Mouse (Mus musculus) heart, adult 11 months (tissue): ENCODE data around the gene Gm10717.
"Not testable (repeated sequence)": the region's sequence is repeated elsewhere in the genome, so short reads cannot be mapped to it uniquely, and the experiment has no call there.

Source experiments
- DNase-seq: peaks from one replicate; pipeline ENCODE4 v3.0.0; 2022

The Gm10717 gene

GRCm38 (mm10) chr9:3024912-3025467, at the start of gene Gm10717:
Gene Gm10717 (plus strand): TSS chr9:3025417.
- DNase-seq = peak; percentile 80

GRCm38 (mm10) chr9:3000445-3000972, 24.7 kb upstream of the Gm10717 start, which contains the start of gene Gm10722:
Gene Gm10722 (plus strand): TSS chr9:3000922.
- DNase-seq = peak; percentile 91

DNA sequence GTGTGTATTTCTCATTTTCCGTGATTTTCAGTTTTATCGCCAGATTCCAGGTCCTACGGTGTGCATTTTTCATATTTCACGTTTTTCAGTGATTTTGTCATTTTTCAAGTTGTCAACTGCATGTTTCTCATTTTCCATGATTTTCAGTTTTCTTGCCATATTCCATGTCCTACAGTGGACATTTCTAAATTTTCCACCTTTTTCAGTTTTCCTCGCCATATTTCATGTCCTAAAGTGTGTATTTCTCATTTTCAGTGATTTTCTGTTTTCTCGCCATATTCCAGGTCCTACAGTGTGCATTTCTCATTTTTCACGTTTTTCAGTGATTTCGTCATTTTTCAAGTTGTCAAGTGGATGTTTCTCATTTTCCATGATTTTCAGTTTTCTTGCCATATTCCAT, 24.2 kb upstream of the Gm10717 start:
- DNase-seq = peak; percentile 60

DNA sequence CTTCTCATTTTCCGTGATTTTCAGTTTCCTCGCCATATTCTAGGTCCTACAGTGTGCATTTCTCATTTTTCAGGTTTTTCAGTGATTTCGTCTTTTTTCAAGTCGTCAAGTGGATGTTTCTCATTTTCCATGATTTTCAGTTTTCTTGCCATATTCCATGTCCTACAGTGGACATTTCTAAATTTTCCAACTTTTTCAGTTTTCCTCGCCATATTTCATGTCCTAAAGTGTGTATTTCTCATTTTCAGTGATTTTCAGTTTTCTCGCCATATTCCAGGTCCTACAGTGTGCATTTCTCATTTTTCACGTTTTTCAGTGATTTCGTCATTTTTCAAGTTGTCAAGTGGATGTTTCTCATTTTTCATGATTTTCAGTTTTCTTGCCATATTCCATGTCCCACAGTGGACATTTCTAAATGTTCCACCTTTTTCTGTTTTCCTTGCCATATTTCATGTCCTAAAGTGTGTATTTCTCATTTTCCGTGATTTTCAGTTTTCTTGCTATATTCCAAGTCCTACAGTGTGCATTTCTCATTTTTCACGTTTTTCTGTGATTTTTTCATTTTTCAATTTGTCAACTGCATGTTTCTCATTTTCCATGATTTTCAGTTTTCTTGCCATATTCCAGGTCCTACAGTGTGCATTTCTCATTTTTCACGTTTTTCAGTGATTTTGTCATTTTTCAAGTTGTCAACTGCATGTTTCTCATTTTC, 23.1 kb upstream of the Gm10717 start:
- DNase-seq = peak; percentile 98

GRCm38 (mm10) chr9:3002794-3003396, 22.3 kb upstream of the Gm10717 start, which contains the start of gene Gm11168:
Gene Gm11168 (plus strand): TSS chr9:3003346.
- not testable (repeated sequence) for DNase-seq

- DNase-seq = not testable (repeated sequence)
Observed at GRCm38 (mm10) chr9:3006179-3006578, 19.0 kb upstream of the Gm10717 start.

- DNase-seq = peak; percentile 100
Observed at GRCm38 (mm10) chr9:3006636-3007035, 18.6 kb upstream of the Gm10717 start.

GRCm38 (mm10) chr9:3007272-3007671, 17.9 kb upstream of the Gm10717 start:
- not testable (repeated sequence) for DNase-seq

GRCm38 (mm10) chr9:3009331-3009730, 15.9 kb upstream of the Gm10717 start:
- not testable (repeated sequence) for DNase-seq

DNA sequence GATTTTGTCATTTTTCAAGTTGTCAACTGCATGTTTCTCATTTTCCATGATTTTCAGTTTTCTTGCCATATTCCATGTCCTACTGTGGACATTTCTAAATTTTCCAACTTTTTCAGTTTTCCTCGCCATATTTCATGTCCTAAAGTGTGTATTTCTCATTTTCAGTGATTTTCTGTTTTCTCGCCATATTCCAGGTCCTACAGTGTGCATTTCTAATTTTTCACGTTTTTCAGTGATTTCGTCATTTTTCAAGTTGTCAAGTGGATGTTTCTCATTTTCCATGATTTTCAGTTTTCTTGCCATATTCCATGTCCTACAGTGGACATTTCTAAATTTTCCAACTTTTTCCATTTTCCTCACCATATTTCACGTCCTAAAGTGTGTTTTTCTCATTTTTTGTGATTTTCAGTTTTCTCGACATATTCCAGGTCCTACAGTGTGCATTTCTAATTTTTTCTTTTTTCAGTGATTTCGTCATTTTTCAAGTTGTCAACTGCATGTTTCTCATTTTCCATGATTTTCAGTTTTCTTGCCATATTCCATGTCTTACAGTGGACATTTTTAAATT, 13.1 kb upstream of the Gm10717 start:
- DNase-seq = not testable (repeated sequence)

- DNase-seq = not testable (repeated sequence)
Observed at GRCm38 (mm10) chr9:3012733-3013279, 12.4 kb upstream of the Gm10717 start, which contains the start of gene Gm10721. Gene Gm10721 (plus strand): TSS chr9:3013140.

DNA sequence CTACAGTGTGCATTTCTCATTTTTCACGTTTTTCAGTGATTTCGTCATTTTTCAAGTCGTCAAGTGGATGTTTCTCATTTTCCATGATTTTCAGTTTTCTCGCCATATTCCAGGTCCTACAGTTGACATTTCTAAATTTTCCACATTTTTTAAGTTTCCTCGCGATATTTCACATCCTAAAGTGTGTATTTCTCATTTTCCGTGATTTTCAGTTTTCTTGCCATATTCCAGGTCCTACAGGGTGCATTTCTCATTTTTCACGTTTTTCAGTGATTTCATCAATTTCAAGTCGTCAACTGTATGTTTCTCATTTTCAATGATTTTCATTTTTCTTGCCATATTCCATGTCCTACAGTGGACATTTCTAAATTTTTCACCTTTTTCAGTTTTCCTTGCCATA, 9.9 kb upstream of the Gm10717 start, which contains the start of gene Gm10720:
Gene Gm10720 (plus strand): TSS at position 301 of the 400 bp plus-strand sequence.
- DNase-seq = not testable (repeated sequence)

DNA sequence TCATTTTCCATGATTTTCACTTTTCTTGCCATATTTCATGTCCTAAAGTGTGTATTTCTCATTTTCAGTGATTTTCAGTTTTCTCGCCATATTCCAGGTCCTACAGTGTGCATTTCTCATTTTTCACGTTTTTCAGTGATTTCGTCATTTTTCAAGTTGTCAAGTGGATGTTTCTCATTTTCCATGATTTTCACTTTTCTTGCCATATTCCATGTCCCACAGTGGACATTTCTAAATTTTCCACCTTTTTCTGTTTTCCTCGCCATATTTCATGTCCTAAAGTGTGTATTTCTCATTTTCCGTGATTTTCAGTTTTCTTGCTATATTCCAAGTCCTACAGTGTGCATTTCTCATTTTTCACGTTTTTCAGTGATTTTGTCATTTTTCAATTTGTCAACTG, 9.3 kb upstream of the Gm10717 start:
- not testable (repeated sequence) for DNase-seq

GRCm38 (mm10) chr9:3017108-3017507, 8.1 kb upstream of the Gm10717 start, which contains the start of gene Gm10719:
Gene Gm10719 (plus strand): TSS chr9:3017408.
- not testable (repeated sequence) for DNase-seq

DNA sequence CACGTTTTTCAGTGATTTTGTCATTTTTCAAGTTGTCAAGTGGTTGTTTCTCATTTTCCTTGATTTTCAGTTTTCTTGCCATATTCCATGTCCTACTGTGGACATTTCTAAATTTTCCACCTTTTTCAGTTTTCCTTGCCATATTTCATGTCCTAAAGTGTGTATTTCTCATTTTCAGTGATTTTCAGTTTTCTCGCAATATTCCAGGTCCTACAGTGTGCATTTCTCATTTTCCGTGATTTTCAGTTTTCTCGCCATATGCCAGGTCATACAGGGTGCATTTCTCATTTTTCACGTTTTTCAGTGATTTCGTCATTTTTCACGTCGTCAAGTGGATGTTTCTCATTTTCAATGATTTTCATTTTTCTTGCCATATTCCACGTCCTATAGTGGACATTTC, 6.3 kb upstream of the Gm10717 start:
- DNase-seq = not testable (repeated sequence)

GRCm38 (mm10) chr9:3019835-3020727, 5.1 kb upstream of the Gm10717 start:
- DNase-seq = peak; percentile 79

- peak; percentile 94 for DNase-seq
Observed at GRCm38 (mm10) chr9:3022316-3023008, 2.8 kb upstream of the Gm10717 start.

GRCm38 (mm10) chr9:3023312-3023984, 1.8 kb upstream of the Gm10717 start, which contains the start of gene Gm10718:
Gene Gm10718 (plus strand): TSS chr9:3023547.
- DNase-seq = peak; percentile 89

GRCm38 (mm10) chr9:3023985-3024648, 1.1 kb upstream of the Gm10717 start:
- peak; percentile 100 for DNase-seq

DNA sequence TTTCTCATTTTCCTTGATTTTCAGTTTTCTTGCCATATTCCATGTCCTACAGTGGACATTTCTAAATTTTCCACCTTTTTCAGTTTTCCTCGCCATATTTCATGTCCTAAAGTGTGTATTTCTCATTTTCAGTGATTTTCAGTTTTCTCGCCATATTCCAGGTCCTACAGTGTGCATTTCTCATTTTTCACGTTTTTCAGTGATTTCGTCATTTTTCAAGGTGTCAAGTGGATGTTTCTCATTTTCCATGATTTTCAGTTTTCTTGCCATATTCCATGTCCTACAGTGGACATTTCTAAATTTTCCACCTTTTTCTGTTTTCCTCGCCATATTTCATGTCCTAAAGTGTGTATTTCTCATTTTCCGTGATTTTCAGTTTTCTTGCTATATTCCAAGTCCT, 436 bp downstream of the Gm10717 start:
- DNase-seq = peak; percentile 93
